Mouse (Mus musculus) spleen, adult 18-20 months (tissue): Measurements from ENCODE around the gene Rapgef4.
"Not testable (repeated sequence)": the region's sequence is repeated elsewhere in the genome, so short reads cannot be mapped to it uniquely, and the experiment has no call there.

ENCODE experiments used
- DNase-seq, 2 experiments: peaks; one replicate each; pipeline ENCODE4 v3.0.0; 2022; ENCODE audit warnings: mixed read lengths in 2 of 2

The Rapgef4 gene

GRCm38 (mm10) chr2:72125786-72126185 lies 144.7 kb downstream of the Rapgef4 start:
- DNase-seq: no peak

GRCm38 (mm10) chr2:72126411-72126810 lies 145.4 kb downstream of the Rapgef4 start:
- DNase-seq: no peak

GRCm38 (mm10) chr2:72129612-72130311 lies 148.7 kb downstream of the Rapgef4 start:
- DNase-seq: no peak

- no peak for DNase-seq
These were observed 151.2 kb downstream of the Rapgef4 start for GRCm38 (mm10) chr2:72132222-72132621.

GRCm38 (mm10) chr2:72136045-72136444 lies 155.0 kb downstream of the Rapgef4 start:
- DNase-seq: no peak

- DNase-seq: peak in 1 of 2 experiments; percentile 39
These were observed 155.6 kb downstream of the Rapgef4 start for GRCm38 (mm10) chr2:72136486-72137264.

GRCm38 (mm10) chr2:72139863-72140845 lies 159.1 kb downstream of the Rapgef4 start:
- peak in 1 of 2 experiments; percentile 41 for DNase-seq

GRCm38 (mm10) chr2:72141091-72141490 lies 160.1 kb downstream of the Rapgef4 start:
- DNase-seq: no peak

- DNase-seq: not testable (repeated sequence)
These were observed 160.7 kb downstream of the Rapgef4 start for GRCm38 (mm10) chr2:72141732-72142131.

GRCm38 (mm10) chr2:72143413-72143812 lies 162.4 kb downstream of the Rapgef4 start:
- DNase-seq: no peak

GRCm38 (mm10) chr2:72144576-72145200 lies 163.6 kb downstream of the Rapgef4 start:
- no peak for DNase-seq

GRCm38 (mm10) chr2:72145281-72145875 lies 164.3 kb downstream of the Rapgef4 start:
- no peak for DNase-seq

- DNase-seq: no peak
These were observed 165.0 kb downstream of the Rapgef4 start for GRCm38 (mm10) chr2:72146061-72146460.

- no peak for DNase-seq
These were observed 166.2 kb downstream of the Rapgef4 start for GRCm38 (mm10) chr2:72147246-72147645.

- no peak for DNase-seq
These were observed 166.7 kb downstream of the Rapgef4 start for GRCm38 (mm10) chr2:72147695-72148094.

GRCm38 (mm10) chr2:72148647-72149046 lies 167.6 kb downstream of the Rapgef4 start:
- no peak for DNase-seq

GRCm38 (mm10) chr2:72149059-72149458 lies 168.0 kb downstream of the Rapgef4 start:
- DNase-seq: peak in 1 of 2 experiments; percentile 72

GRCm38 (mm10) chr2:72151792-72152554 lies 170.9 kb downstream of the Rapgef4 start:
- no peak for DNase-seq

- no peak for DNase-seq
These were observed 171.7 kb downstream of the Rapgef4 start for GRCm38 (mm10) chr2:72152746-72153145.

GRCm38 (mm10) chr2:72153851-72154250 lies 172.8 kb downstream of the Rapgef4 start:
- DNase-seq: no peak
